Mouse (Mus musculus): ENCODE results near the gene Itsn2. TPM values are rescaled to one million over a fixed set of nuclear protein-coding genes. Genes with fewer than 3 reads are reported as not detected.
A peak's percentile ranks its signal among the peaks of the same experiment; 100 is the strongest.
"Not testable (repeated sequence)": the region's sequence is repeated elsewhere in the genome, so short reads cannot be mapped to it uniquely, and the experiment has no call there.

The Itsn2 gene
- total RNA-seq, 2 experiments from 2014 or later: 48.7 to 49.5 TPM

- intact Hi-C loops (cut with DNase I): no loop called here
- DNase-seq: no peak
Observed at GRCm38 (mm10) chr12:4593930-4594391, 1.5 kb downstream of the Itsn2 start.

GRCm38 (mm10) chr12:4595055-4595454 is 2.6 kb downstream of the Itsn2 start:
- no peak for DNase-seq

GRCm38 (mm10) chr12:4598666-4599428 is 6.4 kb downstream of the Itsn2 start:
- intact Hi-C loops (cut with DNase I): no loop called here
- no peak for DNase-seq

More at GRCm38 (mm10) chr12:4595055-4595454, 2.6 kb downstream of the Itsn2 start:
- intact Hi-C loops (cut with DNase I): no loop called here

GRCm38 (mm10) chr12:4599713-4600112 is 7.3 kb downstream of the Itsn2 start:
- intact Hi-C loops (cut with DNase I): no loop called here
- DNase-seq: no peak

- intact Hi-C loops (cut with DNase I): no loop called here
Observed at GRCm38 (mm10) chr12:4606625-4607024, 14.2 kb downstream of the Itsn2 start.

GRCm38 (mm10) chr12:4614722-4615121 is 22.3 kb downstream of the Itsn2 start:
- intact Hi-C loops (cut with DNase I): no loop called here
- DNase-seq: no peak

More at GRCm38 (mm10) chr12:4606625-4607024, 14.2 kb downstream of the Itsn2 start:
- no peak for DNase-seq

- peak; percentile 3 for DNase-seq
- intact Hi-C loops (cut with DNase I): no loop called here
Observed at GRCm38 (mm10) chr12:4624201-4624600, 31.8 kb downstream of the Itsn2 start.

GRCm38 (mm10) chr12:4632957-4633356 is 40.5 kb downstream of the Itsn2 start:
- intact Hi-C loops (cut with DNase I): no loop called here
- DNase-seq: no peak

- no peak for DNase-seq
- intact Hi-C loops (cut with DNase I): no loop called here
Observed at GRCm38 (mm10) chr12:4638438-4638837, 46.0 kb downstream of the Itsn2 start.

GRCm38 (mm10) chr12:4640737-4641136 is 48.3 kb downstream of the Itsn2 start:
- intact Hi-C loops (cut with DNase I): no loop called here
- no peak for DNase-seq

GRCm38 (mm10) chr12:4656813-4657212 is 64.4 kb downstream of the Itsn2 start:
- intact Hi-C loops (cut with DNase I): no loop called here

GRCm38 (mm10) chr12:4664929-4665674 is 72.7 kb downstream of the Itsn2 start:
- DNase-seq: no peak
- intact Hi-C loops (cut with DNase I): no loop called here

More at GRCm38 (mm10) chr12:4656813-4657212, 64.4 kb downstream of the Itsn2 start:
- DNase-seq: no peak

- DNase-seq: no peak
- intact Hi-C loops (cut with DNase I): no loop called here
Observed at GRCm38 (mm10) chr12:4665675-4666037, 73.2 kb downstream of the Itsn2 start.

- intact Hi-C loops (cut with DNase I): no loop called here
- DNase-seq: no peak
Observed at GRCm38 (mm10) chr12:4676336-4676735, 83.9 kb downstream of the Itsn2 start.

- intact Hi-C loops (cut with DNase I): no loop called here
Observed at GRCm38 (mm10) chr12:4679971-4680370, 87.5 kb downstream of the Itsn2 start.

GRCm38 (mm10) chr12:4685441-4685840 is 93.0 kb downstream of the Itsn2 start:
- intact Hi-C loops (cut with DNase I): no loop called here

More at GRCm38 (mm10) chr12:4679971-4680370, 87.5 kb downstream of the Itsn2 start:
- DNase-seq: no peak

GRCm38 (mm10) chr12:4688386-4688785 is 95.9 kb downstream of the Itsn2 start:
- intact Hi-C loops (cut with DNase I): no loop called here
- peak; percentile 45 for DNase-seq

More at GRCm38 (mm10) chr12:4685441-4685840, 93.0 kb downstream of the Itsn2 start:
- DNase-seq: no peak

GRCm38 (mm10) chr12:4689341-4689740 is 96.9 kb downstream of the Itsn2 start:
- peak; percentile 83 for DNase-seq
- intact Hi-C loops (cut with DNase I): no loop called here

GRCm38 (mm10) chr12:4691193-4691592 is 98.8 kb downstream of the Itsn2 start:
- no peak for DNase-seq
- intact Hi-C loops (cut with DNase I): no loop called here

- DNase-seq: no peak
- intact Hi-C loops (cut with DNase I): no loop called here
Observed at GRCm38 (mm10) chr12:4694534-4694933, 102.1 kb downstream of the Itsn2 start.

- intact Hi-C loops (cut with DNase I); DNase-seq: not testable (repeated sequence)
Observed at GRCm38 (mm10) chr12:4705626-4706025, 113.2 kb downstream of the Itsn2 start.

- intact Hi-C loops (cut with DNase I): no loop called here
- no peak for DNase-seq
Observed at GRCm38 (mm10) chr12:4706175-4706574, 113.7 kb downstream of the Itsn2 start.

Measured in left cerebral cortex, postnatal 4 days (tissue).